Mouse (Mus musculus): ENCODE measurements around the gene Zfp770.

GRCm38 (mm10) chr2:114173248-114173647 lies 28.0 kb downstream of the Zfp770 start:
- TF ChIP-seq CTCF (conservative IDR thresholded peaks at IDR 0.05; ENCODE audit: low read length), result no peak
- TF ChIP-seq NANOG (IDR thresholded peaks at IDR 0.05; ENCODE audit: borderline replicate concordance, low read length), result no peak
- no peak for TF ChIP-seq POU5F1 (IDR thresholded peaks at IDR 0.05; ENCODE audit: borderline replicate concordance, low read length)

Measured in E14TG2a.4 (cell line).